Mouse (Mus musculus) CH12.LX (cell line): Measurements from ENCODE around the gene Tmem81.

ENCODE experiments used
- CTCF ChIP-seq, 2 experiments: IDR thresholded peaks in 1 of 2; conservative IDR thresholded peaks in 1 of 2; 2 replicates each; pipeline ENCODE4 v1.5.1; 2011 to 2012; ENCODE audit warnings: low read depth in 2 of 2, low read length in 2 of 2, improper control_type of control experiment in 1 of 2, inconsistent platforms in 1 of 2, mild to moderate bottlenecking in 1 of 2, moderate library complexity in 1 of 2
- MAFK ChIP-seq: IDR thresholded peaks from 2 replicates; pipeline ENCODE4 v1.6.1; 2011; ENCODE audit warnings: low read length, improper control_type of control experiment; ENCODE audit not compliant: insufficient replicate concordance
- NRF1 ChIP-seq: IDR thresholded peaks from 2 replicates; pipeline ENCODE4 v1.6.1; 2014; ENCODE audit warnings: low read depth, mild to moderate bottlenecking, inconsistent platforms, low read length, improper control_type of control experiment, moderate library complexity

- no peak for TF ChIP-seq CTCF (conservative IDR thresholded peaks at IDR 0.05 in 1 of 2, IDR thresholded peaks at IDR 0.05 in 1 of 2; ENCODE audit: low read depth in 2 of 2, low read length in 2 of 2)
- TF ChIP-seq NRF1, result no peak
- TF ChIP-seq MAFK, result no peak
These were observed 22.0 kb downstream of the Tmem81 start for GRCm38 (mm10) chr1:132528071-132528470.
